Mouse (Mus musculus): Measurements from ENCODE around the gene Bcl6.

Gene Bcl6

DNA sequence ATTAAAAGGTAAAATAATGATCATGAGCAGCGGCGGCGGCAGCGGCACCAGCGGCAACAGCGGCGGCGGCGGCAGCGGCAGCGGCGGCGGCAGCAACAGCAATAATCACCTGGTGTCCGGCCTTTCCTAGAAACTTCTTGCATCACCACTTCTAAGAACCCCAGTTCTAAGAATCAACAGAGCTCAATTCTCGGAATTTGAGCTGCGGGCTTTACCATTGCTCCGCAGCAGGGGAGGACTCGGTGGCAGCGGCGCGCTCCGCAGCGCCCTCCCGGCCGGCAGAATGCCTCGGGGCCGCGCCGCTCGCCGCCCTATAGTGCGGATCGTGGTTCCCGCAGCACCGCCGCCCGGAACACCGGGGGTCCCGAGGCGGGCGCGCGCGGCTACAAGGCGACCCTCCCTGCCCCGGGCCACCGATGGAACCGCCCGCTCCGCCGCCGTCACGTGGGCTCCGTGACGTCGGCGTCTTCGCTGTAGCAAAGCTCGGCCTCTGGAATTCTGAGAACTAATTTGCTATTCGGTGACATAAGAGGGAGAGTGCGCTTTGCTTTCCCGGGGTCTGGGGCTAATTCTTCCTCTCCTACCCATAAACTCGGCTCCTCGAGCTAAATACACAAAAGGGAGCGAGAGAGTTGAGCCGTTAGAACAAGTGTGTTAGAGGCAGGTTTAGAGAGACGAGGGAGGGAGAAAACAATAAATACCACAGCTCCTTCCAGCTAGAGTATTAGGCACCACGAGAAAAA is at the start of gene Bcl6, which contains the start of gene Gm37419:
TSS of gene Bcl6 (minus strand) at position 387 of the 743 bp plus-strand sequence.
TSS of gene Gm37419 (plus strand) at position 17 of the 743 bp plus-strand sequence.
- DNase-seq, result peak; percentile 94

- no peak for DNase-seq
Observed at GRCm38 (mm10) chr16:24036398-24036797, 47.7 kb upstream of the Bcl6 start.

DNA sequence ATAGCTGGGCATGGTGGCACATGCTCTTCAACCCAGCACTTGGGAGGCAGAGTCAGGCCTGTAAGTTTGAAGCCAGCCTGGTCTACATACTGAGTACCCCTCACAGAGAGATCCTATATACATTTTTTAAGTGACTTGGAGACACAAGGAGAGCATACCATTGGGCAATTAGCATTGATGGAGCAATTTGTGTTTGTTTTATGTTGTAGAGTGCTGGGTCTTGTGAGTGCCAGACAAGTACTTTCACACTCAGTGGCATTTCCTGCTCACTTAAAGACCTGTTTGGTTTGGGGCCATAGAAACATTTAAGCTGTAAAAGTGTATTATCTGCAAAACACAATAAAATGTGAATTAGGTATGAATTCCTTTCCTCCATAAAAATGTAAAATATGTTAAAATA is 47.1 kb upstream of the Bcl6 start:
- DNase-seq, result no peak

- DNase-seq, result no peak
Observed at GRCm38 (mm10) chr16:24034450-24034849, 45.8 kb upstream of the Bcl6 start.

DNA sequence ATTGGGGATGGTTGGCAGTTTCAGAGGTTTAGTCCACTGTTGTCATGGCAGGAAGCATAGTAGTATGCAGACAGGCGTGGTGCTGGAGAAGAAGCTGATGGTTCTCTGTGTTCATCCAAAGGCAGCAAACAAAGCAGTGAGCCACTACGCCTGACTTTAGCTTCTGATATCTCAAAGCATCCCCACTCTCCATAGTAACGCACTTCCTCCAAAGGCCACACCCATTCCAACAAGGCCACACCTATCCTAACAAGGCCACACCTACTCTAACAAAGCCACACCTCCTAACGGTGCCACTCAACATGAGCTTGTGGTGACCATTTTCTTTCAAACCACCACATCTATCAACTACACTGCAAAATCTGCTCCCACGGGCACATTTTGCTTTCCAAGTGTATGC is 44.6 kb upstream of the Bcl6 start:
- no peak for DNase-seq

DNA sequence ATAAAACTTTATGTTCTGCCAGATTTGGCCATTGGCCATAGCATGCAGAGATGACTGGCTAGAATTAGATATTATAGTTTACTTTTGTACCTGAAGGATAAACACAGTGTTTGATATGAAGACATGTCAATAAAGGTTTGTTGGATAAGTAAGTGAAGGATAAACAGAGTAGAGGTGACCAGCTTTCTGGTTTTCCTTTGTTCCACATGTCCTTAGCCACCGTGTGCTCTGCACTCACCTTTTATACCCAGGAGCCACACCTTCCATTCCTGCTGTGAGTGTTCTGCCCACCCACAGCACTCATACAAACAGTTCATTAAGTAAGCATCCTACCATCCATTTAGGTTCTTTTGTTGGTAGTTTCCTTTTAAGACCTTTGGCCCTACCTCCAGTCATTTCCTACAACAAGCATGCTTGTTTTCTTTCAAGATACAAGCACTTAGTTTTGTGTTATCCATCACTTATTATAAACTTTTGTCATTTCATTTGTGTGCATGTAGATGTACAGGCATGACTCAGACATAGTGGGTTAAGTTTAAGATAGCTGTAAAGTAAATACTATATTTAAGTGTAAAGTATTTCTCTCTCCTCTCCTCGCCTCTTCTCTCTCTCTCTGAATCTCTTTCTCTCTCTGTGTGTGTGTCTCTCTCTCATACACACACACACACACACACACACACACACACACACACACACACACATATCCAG is 41.5 kb upstream of the Bcl6 start:
- no peak for DNase-seq

- no peak for DNase-seq
Observed at GRCm38 (mm10) chr16:24025442-24025841, 36.8 kb upstream of the Bcl6 start.

DNA sequence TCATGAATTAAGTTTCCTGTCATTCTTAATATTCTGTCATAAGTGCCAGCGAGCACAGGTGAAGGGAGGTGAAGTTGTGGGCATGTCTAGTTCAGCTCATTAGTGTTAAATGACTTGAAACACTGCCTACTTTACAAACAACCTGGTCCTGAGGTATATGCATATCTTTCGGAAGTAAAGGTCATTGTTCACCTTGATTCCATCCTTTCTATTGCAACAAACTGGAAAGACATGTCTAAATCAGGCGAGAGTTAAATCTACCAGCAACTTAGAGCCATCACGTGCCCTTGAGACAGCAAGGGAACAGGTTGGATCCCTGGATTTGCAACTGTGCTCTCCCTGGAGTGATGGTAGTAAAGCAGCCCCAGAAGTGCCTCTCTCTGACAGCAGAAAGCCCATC is 34.0 kb upstream of the Bcl6 start:
- DNase-seq, result no peak

- DNase-seq, result no peak
Observed at GRCm38 (mm10) chr16:24021722-24022121, 33.1 kb upstream of the Bcl6 start.

GRCm38 (mm10) chr16:24016742-24017141 is 28.1 kb upstream of the Bcl6 start:
- no peak for DNase-seq

DNA sequence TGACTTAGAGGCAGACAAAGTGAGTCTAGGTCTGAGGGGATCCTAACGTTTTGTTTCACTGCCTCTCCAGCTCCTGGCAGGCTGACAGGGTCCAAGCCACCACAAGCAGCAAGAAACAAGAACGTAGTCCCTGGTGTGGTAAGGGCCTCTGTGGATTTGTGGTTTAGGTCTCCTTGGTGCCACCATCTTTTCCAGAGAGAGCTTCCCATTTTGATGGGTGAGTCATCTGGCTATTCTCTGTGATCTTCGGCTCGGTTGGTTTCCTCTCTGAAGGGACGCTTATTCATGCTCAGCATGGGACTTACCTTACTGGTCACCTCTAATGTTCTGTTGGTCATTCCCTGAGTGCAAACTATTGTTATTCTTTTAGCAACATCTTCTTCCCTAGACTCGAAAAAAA is 27.6 kb upstream of the Bcl6 start:
- DNase-seq, result no peak

DNA sequence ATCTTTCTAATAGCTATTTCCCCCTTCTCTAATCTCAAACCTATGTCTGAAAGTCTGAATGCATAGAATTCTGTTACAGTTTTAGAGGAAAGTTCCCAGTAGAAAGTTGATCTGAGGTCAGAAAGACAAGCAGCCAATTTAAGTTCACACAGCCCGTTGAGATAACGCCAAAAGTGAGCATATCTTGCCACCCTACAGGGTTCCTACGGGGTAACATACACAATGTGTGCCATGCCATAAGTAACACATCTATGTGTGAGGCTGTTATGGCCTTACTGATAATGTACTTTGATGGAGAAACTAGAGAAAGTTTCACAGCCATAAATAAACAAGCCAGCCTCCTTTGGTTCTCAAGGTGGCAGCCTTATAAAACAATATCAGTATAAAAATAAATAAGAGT is 25.7 kb upstream of the Bcl6 start:
- DNase-seq, result no peak

DNA sequence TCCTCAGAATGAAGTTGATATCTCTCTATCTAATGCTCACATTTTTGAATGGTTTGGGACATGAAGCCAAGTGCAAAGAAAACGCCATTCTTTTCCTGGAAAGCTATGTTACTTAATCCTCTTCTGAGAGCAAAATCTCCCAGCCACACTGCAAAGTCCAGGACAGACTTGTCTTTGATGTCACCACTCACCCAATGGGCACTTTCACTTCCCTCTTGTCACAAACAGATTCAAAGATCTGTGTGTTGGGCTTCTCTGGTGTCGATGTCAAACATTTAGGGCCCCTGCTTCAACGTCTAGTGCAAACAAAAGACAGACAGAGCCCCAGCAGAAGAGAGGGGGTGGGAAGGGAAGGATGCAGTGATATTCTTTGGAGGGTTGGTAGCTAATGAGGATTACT is 23.4 kb upstream of the Bcl6 start:
- DNase-seq, result no peak

GRCm38 (mm10) chr16:24011306-24011705 is 22.7 kb upstream of the Bcl6 start:
- no peak for DNase-seq

- DNase-seq, result no peak
Observed at GRCm38 (mm10) chr16:24009891-24010290, 21.2 kb upstream of the Bcl6 start.

GRCm38 (mm10) chr16:24005928-24006327 is 17.3 kb upstream of the Bcl6 start:
- DNase-seq, result no peak

GRCm38 (mm10) chr16:23997912-23998311 is 9.3 kb upstream of the Bcl6 start:
- DNase-seq, result no peak

DNA sequence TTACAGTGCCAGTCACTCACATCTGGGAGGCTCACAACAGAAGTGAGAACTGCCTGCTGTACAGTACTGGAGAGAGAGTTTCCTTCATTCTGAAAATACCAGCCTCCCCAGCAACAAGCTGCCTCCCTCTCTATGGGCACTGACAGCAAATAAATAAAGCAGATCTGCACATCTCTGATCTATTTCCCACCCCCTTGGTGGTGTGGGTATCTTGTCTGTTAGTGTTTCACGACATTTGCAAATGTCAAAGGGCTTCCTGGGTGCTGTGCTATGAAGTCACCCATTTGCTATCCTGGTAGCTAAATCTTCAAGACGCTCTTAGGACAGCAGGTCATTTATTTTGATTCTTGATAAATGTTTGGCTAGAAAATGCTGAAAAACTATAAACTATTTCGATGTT is 8.6 kb upstream of the Bcl6 start:
- DNase-seq, result no peak

DNA sequence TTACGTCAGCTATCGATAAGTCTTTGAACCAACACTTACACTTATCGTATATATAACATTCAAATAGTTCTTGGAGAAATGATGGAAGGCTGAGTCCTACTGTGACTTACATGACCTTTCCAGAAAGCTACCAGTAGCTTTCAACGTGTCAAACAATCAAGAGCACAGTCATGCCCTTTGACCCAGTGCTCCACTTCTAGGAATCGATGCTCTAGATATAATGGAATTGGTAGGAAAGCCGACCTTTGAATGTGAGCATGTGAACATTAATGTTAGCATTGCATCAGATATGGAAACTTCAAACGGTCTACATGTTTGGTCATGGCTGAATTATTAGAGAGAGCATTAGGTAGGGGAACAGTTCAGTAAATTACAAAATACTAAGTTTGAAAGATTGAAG is 7.7 kb upstream of the Bcl6 start:
- no peak for DNase-seq

GRCm38 (mm10) chr16:23993351-23994321 is 5.0 kb upstream of the Bcl6 start:
- DNase-seq, result no peak

DNA sequence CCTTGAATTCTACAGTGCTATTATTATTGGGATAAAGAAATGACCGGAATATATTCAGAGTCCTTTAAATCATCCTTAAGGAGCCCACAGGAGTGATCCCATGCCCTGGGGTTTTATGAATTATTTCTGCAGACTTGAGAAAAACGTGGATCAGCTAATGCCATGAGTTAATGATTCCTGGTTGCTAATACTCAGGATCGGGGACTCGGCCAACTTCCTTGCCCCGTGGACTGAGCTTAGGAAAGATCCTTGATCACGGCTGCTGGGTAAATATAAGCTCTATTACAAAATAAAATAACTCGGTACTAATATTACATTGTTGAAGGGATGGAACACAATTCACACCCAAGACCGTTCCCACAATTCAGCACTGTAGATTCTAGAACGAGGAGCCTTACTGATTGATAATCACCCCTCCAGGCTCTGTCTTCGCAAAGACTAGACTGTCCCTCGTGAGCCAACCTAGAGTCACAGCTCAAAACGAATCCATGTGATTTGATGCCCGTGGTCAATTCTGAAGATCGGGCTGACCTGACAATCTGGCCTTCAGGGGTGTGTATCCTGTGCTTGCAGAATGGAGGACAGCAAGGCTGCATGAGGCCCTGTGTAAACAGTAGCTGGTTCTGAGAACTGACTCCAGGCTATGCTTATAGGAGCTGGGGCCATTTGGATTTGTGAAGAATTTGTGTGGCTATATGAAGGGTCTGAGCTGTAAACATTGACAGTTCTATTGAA is 3.4 kb upstream of the Bcl6 start:
- DNase-seq, result no peak

DNA sequence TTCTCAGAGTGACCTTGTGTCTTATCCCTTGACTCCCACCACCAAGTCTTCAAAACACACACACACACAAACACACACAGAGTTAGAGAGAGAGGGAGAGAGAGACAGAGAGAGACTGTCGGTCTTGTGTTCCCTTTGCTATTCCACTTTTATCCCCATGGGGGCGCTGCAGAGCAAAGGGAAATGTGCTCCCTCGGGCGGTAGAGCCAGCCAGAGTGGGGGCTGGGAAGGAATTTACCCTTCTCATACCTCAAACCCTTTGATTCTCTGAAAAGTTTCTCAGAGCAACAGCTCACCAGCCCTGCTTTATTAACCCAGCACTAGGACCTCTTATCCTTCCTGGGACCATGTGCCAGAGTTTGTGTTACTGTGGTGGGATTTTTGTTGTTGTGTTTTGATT is 2.5 kb upstream of the Bcl6 start:
- peak; percentile 87 for DNase-seq

All from embryo, embryonic 11 days (tissue).